Mouse (Mus musculus): ENCODE results near the gene Itgb7. TPM values are rescaled to one million over a fixed set of nuclear protein-coding genes. Genes with fewer than 3 reads are reported as not detected.
"Not testable (repeated sequence)": the region's sequence is repeated elsewhere in the genome, so short reads cannot be mapped to it uniquely, and the experiment has no call there.

The Itgb7 gene
- polyA plus RNA-seq, 1 experiment from 2014 or later: 3.3 TPM

GRCm38 (mm10) chr15:102239851-102240250 lies 8.1 kb upstream of the Itgb7 start:
- no peak overlapping the region for H3K9ac ChIP-seq
- peaks cover 72% of the 10 kb centered on the region for H3K36me3 ChIP-seq
- WGBS: 77% methylated on average over 11 of the region's 11 CpGs
- H3K4me3 ChIP-seq: no peak overlapping the region
- no peak overlapping the region for H3K4me2 ChIP-seq
- no peaks in the 10 kb centered on the region for H3K27me3 ChIP-seq
- 0 out of 2 replicates have a peak overlapping the region, but pooled peaks have one; percentile 8 for H3K27ac ChIP-seq
- H3K9me3 ChIP-seq: no peaks in the 10 kb centered on the region
- no peak for ATAC-seq (ENCODE audit: insufficient number of reproducible peaks, insufficient read depth, low FRiP score, low TSS enrichment, low read depth)
- peaks cover 47% of the 10 kb centered on the region for H3K4me1 ChIP-seq

GRCm38 (mm10) chr15:102239260-102239590 lies 7.5 kb upstream of the Itgb7 start:
- no peak for ATAC-seq (ENCODE audit: insufficient number of reproducible peaks, insufficient read depth, low FRiP score, low TSS enrichment, low read depth)
- H3K4me1 ChIP-seq: peaks cover 49% of the 10 kb centered on the region
- WGBS: 15% methylated on average over 9 of the region's 9 CpGs

DNA sequence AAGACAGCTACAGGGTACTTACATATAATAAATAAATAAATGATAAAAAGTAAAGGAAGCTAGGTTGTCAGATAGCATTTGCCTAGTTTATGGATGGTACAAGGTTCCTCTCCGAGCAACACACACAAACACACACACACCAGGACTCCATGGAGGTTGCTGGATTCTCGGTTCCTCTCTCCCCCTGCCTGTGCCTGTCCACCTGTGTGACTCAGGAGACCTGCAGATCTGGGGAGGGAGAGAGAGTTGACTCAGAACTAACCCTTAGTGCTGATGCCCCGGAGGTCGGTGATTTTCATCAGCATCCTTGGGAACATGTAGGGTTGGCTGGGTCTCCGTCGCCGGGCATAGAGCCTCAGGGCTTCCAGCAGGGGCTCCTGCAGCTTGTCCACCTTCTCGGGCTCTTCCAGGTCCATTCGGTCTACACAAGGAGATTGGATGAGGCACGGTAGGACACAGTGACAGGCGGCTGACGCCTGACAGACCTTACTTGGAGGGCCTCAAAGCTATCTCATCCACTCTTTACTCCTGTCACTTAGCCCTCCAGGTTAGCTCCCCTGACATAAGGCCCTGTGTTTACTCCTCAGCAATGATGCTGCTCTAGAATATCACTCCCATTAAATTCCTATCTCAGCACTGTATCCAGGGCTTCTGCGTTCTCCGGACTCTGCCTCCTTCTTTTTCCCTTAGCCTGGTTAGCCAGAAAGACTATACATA lies 7.0 kb upstream of the Itgb7 start:
- no peaks in the 10 kb centered on the region for H3K27me3 ChIP-seq
- H3K9ac ChIP-seq: no peak overlapping the region
- peaks cover 82% of the 10 kb centered on the region for H3K36me3 ChIP-seq
- H3K4me3 ChIP-seq: no peak overlapping the region
- no peak overlapping the region for H3K27ac ChIP-seq
- no peak overlapping the region for H3K4me2 ChIP-seq
- H3K4me1 ChIP-seq: peaks cover 46% of the 10 kb centered on the region
- no peaks in the 10 kb centered on the region for H3K9me3 ChIP-seq
- ATAC-seq (ENCODE audit: insufficient number of reproducible peaks, insufficient read depth, low FRiP score, low TSS enrichment, low read depth): no peak
- WGBS: 86% methylated on average over 14 of the region's 14 CpGs

More at GRCm38 (mm10) chr15:102239260-102239590, 7.5 kb upstream of the Itgb7 start:
- Histone ChIP-seq H3K27ac (0 out of 2 replicates have a peak overlapping the region, but pooled peaks have one; percentile 8), H3K4me2 (no peak overlapping the region), H3K4me3 (no peak overlapping the region), H3K36me3 (peaks cover 78% of the 10 kb centered on the region), H3K27me3 (no peaks in the 10 kb centered on the region), H3K9ac (no peak overlapping the region), H3K9me3 (no peaks in the 10 kb centered on the region)

GRCm38 (mm10) chr15:102235371-102236027 lies 3.8 kb upstream of the Itgb7 start:
- no peak overlapping the region for H3K4me3 ChIP-seq
- 35% methylated on average over 21 of the region's 21 CpGs for WGBS
- H3K9me3 ChIP-seq: no peaks in the 10 kb centered on the region
- H3K36me3 ChIP-seq: peaks cover 66% of the 10 kb centered on the region
- H3K9ac ChIP-seq: peak overlapping the region; percentile 36
- H3K4me1 ChIP-seq: peaks cover 41% of the 10 kb centered on the region
- peak; percentile 73 for ATAC-seq (ENCODE audit: insufficient number of reproducible peaks, insufficient read depth, low FRiP score, low TSS enrichment, low read depth)
- H3K4me2 ChIP-seq: peak overlapping the region; percentile 11; the same call in 1 of the 2 replicates
- H3K27ac ChIP-seq: peak overlapping the region; percentile 77
- H3K27me3 ChIP-seq: no peaks in the 10 kb centered on the region

GRCm38 (mm10) chr15:102233896-102234295 lies 2.2 kb upstream of the Itgb7 start:
- Histone ChIP-seq H3K9ac (no peak overlapping the region), H3K4me1 (peaks cover 41% of the 10 kb centered on the region), H3K36me3 (peaks cover 52% of the 10 kb centered on the region), H3K27ac (0 out of 2 replicates have a peak overlapping the region, but pooled peaks have one; percentile 7), H3K27me3 (no peaks in the 10 kb centered on the region), H3K9me3 (no peaks in the 10 kb centered on the region), H3K4me3 (no peak overlapping the region), H3K4me2 (no peak overlapping the region)
- WGBS: 0% methylated on average over 2 of the region's 2 CpGs
- no peak for ATAC-seq (ENCODE audit: insufficient number of reproducible peaks, insufficient read depth, low FRiP score, low TSS enrichment, low read depth)

GRCm38 (mm10) chr15:102232764-102233163 lies 1.0 kb upstream of the Itgb7 start:
- Histone ChIP-seq H3K4me3 (no peak overlapping the region), H3K9ac (no peak overlapping the region), H3K27ac (no peak overlapping the region; the same call in 1 of the 2 replicates), H3K4me2 (no peak overlapping the region), H3K9me3 (no peaks in the 10 kb centered on the region), H3K36me3 (peaks cover 41% of the 10 kb centered on the region), H3K27me3 (no peaks in the 10 kb centered on the region), H3K4me1 (peaks cover 41% of the 10 kb centered on the region)
- 78% methylated on average over 7 of the region's 7 CpGs for WGBS
- no peak for ATAC-seq (ENCODE audit: insufficient number of reproducible peaks, insufficient read depth, low FRiP score, low TSS enrichment, low read depth)

DNA sequence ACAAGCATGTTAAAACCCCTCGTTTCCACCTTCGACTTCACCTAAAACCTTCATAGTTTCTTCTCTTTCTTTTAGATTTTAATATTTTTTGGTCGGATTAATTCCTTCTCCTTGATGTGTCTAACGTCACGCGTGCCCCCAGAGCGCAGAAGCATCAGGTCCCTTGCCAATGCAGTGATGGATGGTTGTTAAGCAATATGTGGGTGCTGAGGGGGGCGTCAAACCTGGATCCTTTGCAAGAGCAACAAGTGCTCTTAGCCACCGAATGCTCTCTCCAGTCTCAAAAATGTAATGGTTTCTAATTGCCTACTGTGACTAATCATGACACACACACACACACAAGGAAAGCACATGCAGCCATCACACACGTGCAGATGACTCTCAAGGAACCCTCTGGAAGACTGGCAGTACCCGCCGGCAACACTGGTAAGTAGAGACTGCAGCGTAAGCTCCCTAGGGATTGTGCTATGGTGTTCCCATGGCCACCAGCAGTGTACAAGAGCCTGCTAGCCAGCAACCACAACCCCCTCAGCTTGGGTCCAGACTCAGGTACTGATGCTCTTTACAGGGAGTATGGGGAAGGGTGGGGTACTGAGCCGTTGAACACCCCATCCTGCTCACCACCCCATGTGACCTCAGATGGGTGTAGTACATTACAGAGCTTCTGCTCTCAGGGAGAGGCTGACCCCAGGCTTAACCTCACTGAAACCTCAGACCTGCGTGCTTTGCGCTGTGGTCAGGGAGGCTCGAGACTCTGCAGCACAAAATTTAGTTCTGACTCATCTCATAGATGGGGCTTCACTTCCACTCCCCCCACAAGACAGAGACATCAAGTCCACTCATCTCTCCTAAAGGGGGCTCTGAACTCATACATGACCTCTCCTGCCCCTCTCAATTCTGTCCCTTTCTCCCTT lies 1.1 kb downstream of the Itgb7 start:
- no peak overlapping the region for H3K4me2 ChIP-seq
- H3K27me3 ChIP-seq: no peaks in the 10 kb centered on the region
- WGBS: 71% methylated on average over 17 of the region's 17 CpGs
- ATAC-seq (ENCODE audit: insufficient number of reproducible peaks, insufficient read depth, low FRiP score, low TSS enrichment, low read depth): no peak
- peaks cover 34% of the 10 kb centered on the region for H3K4me1 ChIP-seq
- H3K9me3 ChIP-seq: no peaks in the 10 kb centered on the region
- H3K4me3 ChIP-seq: no peak overlapping the region
- no peak overlapping the region; the same call in 1 of the 2 replicates for H3K27ac ChIP-seq
- H3K36me3 ChIP-seq: peaks cover 22% of the 10 kb centered on the region
- H3K9ac ChIP-seq: no peak overlapping the region

DNA sequence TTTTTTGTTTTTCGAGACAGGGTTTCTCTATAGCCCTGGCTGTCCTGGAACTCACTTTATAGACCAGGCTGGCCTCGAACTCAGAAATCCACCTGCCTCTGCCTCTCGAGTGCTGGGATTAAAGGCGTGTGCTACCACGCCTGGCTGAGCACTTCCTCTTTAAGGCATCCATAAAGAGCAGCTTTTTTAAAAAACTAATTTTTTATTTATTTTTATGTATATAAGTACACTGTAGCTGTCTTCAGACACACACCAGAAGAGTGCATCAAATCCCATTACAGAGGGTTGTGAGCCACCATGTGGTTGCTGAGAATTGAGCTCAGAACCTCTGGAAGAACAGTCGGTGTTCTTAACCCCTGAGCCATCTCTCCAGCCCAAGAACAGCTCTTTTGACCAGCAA lies 6.1 kb downstream of the Itgb7 start:
- H3K36me3 ChIP-seq; H3K4me3 ChIP-seq; H3K4me2 ChIP-seq; H3K9ac ChIP-seq; H3K27ac ChIP-seq; ATAC-seq (ENCODE audit: insufficient number of reproducible peaks, insufficient read depth, low FRiP score, low TSS enrichment, low read depth); H3K9me3 ChIP-seq: not testable (repeated sequence)
- 76% methylated on average over 6 of the region's 6 CpGs for WGBS
- Histone ChIP-seq H3K4me1 (peaks cover 15% of the 10 kb centered on the region), H3K27me3 (peaks cover 15% of the 10 kb centered on the region)

DNA sequence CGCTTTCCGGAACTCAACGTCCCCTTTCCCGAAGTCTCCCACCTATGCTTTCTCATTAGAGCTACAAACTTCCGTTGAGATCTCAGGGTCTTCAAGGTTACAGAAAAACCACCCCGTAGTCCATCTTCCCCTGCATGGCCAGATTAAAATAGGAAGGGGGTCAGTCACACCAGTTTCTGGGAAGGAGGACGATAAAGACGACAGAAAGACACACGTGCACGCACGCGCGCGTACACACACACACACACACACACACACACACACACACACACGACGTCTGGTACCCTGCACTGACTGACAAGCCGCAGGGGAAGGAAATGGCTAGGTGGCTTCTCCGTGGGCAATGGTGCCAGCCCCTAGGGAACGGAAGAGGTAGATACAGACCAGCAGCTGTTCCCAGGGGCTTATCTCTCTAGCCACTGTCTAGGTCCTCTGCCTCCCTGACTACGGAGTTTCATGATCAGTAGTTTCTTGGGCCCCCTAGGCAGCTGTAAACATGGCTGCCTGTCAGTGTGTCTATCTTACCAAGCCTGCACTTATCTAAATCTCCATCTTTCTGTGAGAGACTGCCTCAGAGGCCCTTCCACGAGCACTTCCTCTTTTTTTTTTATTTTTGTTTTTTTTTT lies 6.6 kb downstream of the Itgb7 start:
- ATAC-seq (ENCODE audit: insufficient number of reproducible peaks, insufficient read depth, low FRiP score, low TSS enrichment, low read depth): no peak
- WGBS: 19% methylated on average over 21 of the region's 21 CpGs

GRCm38 (mm10) chr15:102224186-102224991 lies 7.4 kb downstream of the Itgb7 start:
- peak overlapping the region; percentile 28; the same call in 1 of the 2 replicates for H3K27ac ChIP-seq
- 3% methylated on average over 43 of the region's 43 CpGs for WGBS

More for the DNA sequence above, 6.6 kb downstream of the Itgb7 start:
- H3K27ac ChIP-seq: peak overlapping the region; percentile 28; the same call in 1 of the 2 replicates
- H3K9ac ChIP-seq: peak overlapping the region; percentile 74
- H3K4me2 ChIP-seq: peak overlapping the region; percentile 90
- peak overlapping the region; percentile 51 for H3K4me3 ChIP-seq
- peaks cover 15% of the 10 kb centered on the region for H3K27me3 ChIP-seq
- peaks cover 12% of the 10 kb centered on the region for H3K4me1 ChIP-seq
- H3K9me3 ChIP-seq: no peaks in the 10 kb centered on the region
- no peaks in the 10 kb centered on the region for H3K36me3 ChIP-seq

More at GRCm38 (mm10) chr15:102224186-102224991, 7.4 kb downstream of the Itgb7 start:
- peak overlapping the region; percentile 74 for H3K9ac ChIP-seq
- ATAC-seq (ENCODE audit: insufficient number of reproducible peaks, insufficient read depth, low FRiP score, low TSS enrichment, low read depth): peak; percentile 68
- peaks cover 15% of the 10 kb centered on the region for H3K27me3 ChIP-seq
- H3K4me3 ChIP-seq: peak overlapping the region; percentile 51
- no peaks in the 10 kb centered on the region for H3K36me3 ChIP-seq
- H3K4me2 ChIP-seq: peak overlapping the region; percentile 90
- H3K9me3 ChIP-seq: no peaks in the 10 kb centered on the region
- peaks cover 12% of the 10 kb centered on the region for H3K4me1 ChIP-seq

Data from embryonic facial prominence, embryonic 13.5 days (tissue).